Mouse (Mus musculus): ENCODE results near the gene Vps29. TPM values are rescaled to one million over a fixed set of nuclear protein-coding genes. Genes with fewer than 3 reads are reported as not detected.
"Not testable (repeated sequence)": the region's sequence is repeated elsewhere in the genome, so short reads cannot be mapped to it uniquely, and the experiment has no call there.

The Vps29 gene
- polyA plus RNA-seq, 1 experiment from 2014 or later = 237 TPM

DNA sequence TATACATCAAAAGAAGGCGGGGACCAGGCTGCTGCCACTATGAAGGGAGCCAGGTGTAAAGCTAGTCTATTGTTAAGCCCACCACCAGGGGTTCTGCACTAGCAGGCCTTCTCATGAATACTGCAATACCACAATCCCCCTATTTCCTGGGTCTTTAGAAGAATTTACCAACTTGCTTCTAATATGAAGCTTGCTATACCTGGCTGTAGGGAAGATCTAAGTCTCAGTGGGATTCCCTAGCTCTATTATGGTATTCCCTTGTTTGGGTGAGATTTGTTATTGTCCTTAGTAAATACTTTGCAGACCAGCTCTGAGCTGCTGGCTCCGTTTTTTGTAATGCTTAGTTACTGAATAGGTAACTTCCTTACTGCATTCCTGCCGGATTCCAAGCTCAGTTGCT is 35.2 kb upstream of the Vps29 start:
- H3K9ac ChIP-seq; H3K4me2 ChIP-seq (replicated peaks); ATAC-seq (ENCODE audit: low FRiP score, low read depth); H3K27me3 ChIP-seq (replicated peaks); H3K27ac ChIP-seq; H3K4me3 ChIP-seq; H3K9me3 ChIP-seq; H3K4me1 ChIP-seq: not testable (repeated sequence)
- 82% methylated on average over 3 of the region's 3 CpGs for WGBS
- peaks cover 39% of the 10 kb centered on the region for H3K36me3 ChIP-seq

DNA sequence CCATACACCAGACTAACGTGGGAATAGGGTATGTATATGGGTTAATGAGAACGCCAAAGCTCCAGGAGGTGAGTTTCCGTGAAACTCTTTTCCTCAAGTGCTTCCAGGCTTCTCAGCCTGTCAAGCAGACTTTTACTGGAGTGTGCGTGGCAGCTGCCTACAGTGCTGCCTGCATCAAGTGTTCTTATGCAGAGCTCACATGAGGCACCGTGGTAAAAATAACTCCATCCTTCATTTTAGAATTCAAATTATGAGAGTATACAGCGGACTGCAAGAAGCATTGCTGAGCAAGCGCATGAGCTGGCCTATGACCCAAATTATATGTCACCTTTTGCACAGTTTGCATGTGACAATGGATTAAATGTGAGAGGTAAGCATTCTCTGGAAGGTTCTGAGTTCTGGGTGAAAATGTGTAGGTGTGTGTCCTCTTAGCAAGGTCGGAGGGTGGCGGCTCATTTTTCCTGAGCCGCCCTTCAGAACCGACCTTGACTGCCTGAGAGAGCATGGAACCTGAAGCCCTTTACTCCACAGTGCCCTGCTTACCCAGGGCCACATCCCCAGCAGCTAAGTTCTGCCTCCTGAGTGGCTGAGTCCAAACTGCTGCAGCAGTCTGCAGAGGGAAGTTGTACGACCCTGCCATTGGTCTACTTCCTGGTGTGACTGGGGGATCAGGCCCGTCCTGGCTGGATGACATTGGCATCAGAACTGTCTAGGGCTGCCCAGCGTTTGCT is 34.5 kb upstream of the Vps29 start:
- Histone ChIP-seq H3K9me3 (no peaks in the 10 kb centered on the region), H3K36me3 (peaks cover 44% of the 10 kb centered on the region), H3K27me3 (replicated peaks) (no peaks in the 10 kb centered on the region), H3K9ac (no peak overlapping the region), H3K4me3 (no peak overlapping the region), H3K4me2 (replicated peaks) (no peak overlapping the region), H3K27ac (no peak overlapping the region), H3K4me1 (no peaks in the 10 kb centered on the region)
- no peak for ATAC-seq (ENCODE audit: low FRiP score, low read depth)
- 80% methylated on average over 14 of the region's 14 CpGs for WGBS

DNA sequence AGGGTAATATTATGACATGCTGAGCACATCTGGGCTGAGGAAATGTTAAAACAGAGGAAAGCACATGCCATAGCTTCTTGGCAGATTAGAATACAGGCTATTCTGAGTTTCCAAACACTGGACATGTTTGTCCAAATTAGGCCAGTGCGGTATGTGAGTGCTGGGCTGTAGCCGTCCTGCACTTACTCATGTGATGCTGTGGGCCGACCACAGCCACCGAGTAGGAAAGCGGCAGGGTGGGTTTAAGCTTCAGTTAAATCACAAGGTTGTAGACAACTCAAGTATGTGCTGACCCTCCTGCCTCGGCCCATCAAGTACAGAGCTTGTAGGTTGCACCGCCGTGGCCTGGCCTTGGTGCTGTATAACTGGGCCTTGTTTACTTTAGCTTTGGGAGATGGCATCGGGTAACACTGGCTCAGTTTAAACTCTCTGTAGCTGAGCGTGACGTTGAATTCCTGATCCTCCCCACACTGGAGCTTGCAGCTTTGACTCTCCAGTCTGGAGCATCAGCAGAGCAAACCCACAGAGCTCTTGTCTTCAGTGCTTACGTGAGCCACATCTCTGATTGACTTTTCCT is 33.9 kb upstream of the Vps29 start:
- peaks cover 51% of the 10 kb centered on the region for H3K36me3 ChIP-seq
- WGBS = 76% methylated on average over 12 of the region's 12 CpGs

DNA sequence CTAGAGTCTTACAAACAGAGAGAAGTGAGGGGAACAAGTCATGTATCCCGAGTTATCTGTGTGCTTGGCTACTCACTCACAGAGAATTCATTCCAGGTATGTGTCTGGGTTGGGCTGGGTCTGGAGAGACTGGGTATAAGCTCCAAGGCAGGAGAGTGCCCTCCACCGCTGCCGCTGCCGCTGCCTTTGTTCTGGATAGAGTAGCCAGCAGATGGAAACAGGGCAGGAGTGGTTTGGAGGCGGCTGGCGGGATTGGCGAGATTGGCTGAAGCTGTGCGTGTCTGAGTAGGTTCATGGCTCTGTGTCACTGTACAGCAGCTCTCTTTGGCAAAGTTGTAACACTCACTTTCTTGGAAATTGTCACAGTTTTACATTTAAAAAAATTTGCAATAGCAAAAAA is 30.6 kb upstream of the Vps29 start:
- no peak for ATAC-seq (ENCODE audit: low FRiP score, low read depth)
- Histone ChIP-seq H3K27ac (no peak overlapping the region), H3K4me3 (no peak overlapping the region), H3K36me3 (peaks cover 54% of the 10 kb centered on the region), H3K9me3 (no peaks in the 10 kb centered on the region), H3K9ac (no peak overlapping the region), H3K27me3 (replicated peaks) (no peaks in the 10 kb centered on the region), H3K4me2 (replicated peaks) (no peak overlapping the region), H3K4me1 (no peaks in the 10 kb centered on the region)
- 72% methylated on average over 8 of the region's 8 CpGs for WGBS

More for the DNA sequence above, 33.9 kb upstream of the Vps29 start:
- ATAC-seq (ENCODE audit: low FRiP score, low read depth) = no peak
- no peak overlapping the region for H3K27ac ChIP-seq
- no peak overlapping the region for H3K4me3 ChIP-seq
- no peaks in the 10 kb centered on the region for H3K4me1 ChIP-seq
- no peak overlapping the region for H3K9ac ChIP-seq
- no peaks in the 10 kb centered on the region for H3K9me3 ChIP-seq
- H3K4me2 ChIP-seq (replicated peaks) = no peak overlapping the region
- no peaks in the 10 kb centered on the region for H3K27me3 ChIP-seq (replicated peaks)

DNA sequence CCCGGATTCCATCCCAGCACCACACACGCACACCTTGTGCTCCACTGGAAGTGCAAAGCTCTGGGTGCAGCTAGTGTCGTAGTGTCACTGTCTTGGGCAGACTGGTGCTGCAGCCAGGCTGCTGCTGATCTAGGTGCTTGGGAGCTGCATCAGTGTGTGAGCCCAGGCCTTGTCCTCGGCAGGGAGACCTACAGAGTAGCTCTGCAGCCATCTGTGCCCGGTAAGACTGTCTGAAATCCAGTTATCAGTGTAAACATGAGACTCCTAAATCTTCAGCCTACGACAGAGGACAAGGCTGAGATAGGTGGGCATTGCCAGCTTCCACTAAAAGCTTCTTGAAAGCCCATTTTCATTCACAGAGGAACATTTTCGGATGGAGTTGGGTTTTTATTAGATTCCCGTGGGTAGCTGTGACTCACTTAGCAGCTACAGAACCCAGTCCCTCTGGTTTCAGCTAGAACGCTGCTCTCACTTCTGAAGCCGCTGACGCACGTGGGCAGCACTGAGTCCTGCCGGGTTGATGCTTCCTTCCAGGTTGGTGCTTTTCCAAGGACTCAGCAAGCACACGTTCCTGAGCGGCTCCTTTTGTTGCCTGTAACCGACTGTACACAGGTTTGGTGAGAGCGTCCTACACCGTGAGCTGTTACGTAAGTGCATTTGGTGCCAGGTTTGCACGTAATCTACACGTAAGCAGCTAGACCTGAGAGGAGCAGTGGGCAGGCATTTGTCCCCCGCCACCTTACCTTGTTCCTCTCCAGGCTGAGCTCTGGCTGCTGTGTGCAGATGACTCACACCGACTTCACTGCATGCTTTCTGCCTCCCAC is 29.3 kb upstream of the Vps29 start:
- Histone ChIP-seq H3K36me3 (peaks cover 50% of the 10 kb centered on the region), H3K27me3 (replicated peaks) (no peaks in the 10 kb centered on the region), H3K9ac (no peak overlapping the region), H3K9me3 (no peaks in the 10 kb centered on the region), H3K4me3 (no peak overlapping the region), H3K4me1 (no peaks in the 10 kb centered on the region), H3K27ac (no peak overlapping the region), H3K4me2 (replicated peaks) (no peak overlapping the region)
- 90% methylated on average over 23 of the region's 23 CpGs for WGBS
- no peak for ATAC-seq (ENCODE audit: low FRiP score, low read depth)

DNA sequence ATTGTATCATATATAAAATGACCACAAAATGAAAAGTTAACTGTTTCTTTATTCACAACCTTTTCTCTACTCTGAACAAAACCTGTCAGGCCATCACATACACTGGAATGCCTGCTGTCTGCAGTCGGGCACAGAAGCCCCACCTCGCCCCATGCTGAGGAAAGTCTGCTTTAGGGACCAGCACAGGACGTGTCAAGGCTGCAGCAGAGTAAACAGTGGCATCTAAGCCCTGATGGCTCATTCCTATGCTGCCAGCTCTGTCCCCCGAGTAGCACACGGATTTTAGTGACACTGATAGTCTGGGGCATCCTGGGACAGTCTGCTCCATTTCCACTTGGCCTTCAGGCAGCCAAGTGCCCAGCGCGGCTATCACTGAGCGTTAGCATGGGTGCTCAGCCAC is 28.7 kb upstream of the Vps29 start:
- Histone ChIP-seq H3K36me3 (peaks cover 44% of the 10 kb centered on the region), H3K27ac (no peak overlapping the region), H3K27me3 (replicated peaks) (no peaks in the 10 kb centered on the region), H3K4me1 (no peaks in the 10 kb centered on the region), H3K9ac (no peak overlapping the region), H3K9me3 (no peaks in the 10 kb centered on the region), H3K4me2 (replicated peaks) (no peak overlapping the region), H3K4me3 (no peak overlapping the region)
- no peak for ATAC-seq (ENCODE audit: low FRiP score, low read depth)
- 87% methylated on average over 8 of the region's 8 CpGs for WGBS

DNA sequence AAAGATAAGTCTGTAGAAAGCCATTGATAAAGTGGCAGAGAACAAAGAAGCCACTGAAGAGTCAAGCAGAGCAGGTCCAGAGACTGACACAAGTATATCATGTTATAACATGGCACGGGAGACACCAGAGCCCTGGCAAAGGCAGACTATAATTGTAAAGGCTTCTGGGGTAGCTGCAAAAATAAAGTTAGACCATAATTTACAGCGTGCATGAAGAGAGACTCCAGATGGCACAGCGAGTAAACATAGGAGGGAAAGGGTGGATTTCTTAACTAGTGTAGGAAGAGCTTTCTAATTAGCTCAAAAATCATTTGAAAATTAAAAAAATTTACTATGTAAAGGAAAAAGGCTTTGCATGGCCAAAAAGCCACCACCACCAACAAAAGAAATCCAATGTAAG is 26.9 kb upstream of the Vps29 start:
- Histone ChIP-seq H3K9me3 (no peaks in the 10 kb centered on the region), H3K9ac (no peak overlapping the region), H3K27me3 (replicated peaks) (no peaks in the 10 kb centered on the region), H3K4me2 (replicated peaks) (no peak overlapping the region), H3K4me3 (no peak overlapping the region), H3K4me1 (no peaks in the 10 kb centered on the region), H3K36me3 (peaks cover 26% of the 10 kb centered on the region), H3K27ac (no peak overlapping the region)
- ATAC-seq (ENCODE audit: low FRiP score, low read depth) = no peak
- 96% methylated on average over 3 of the region's 3 CpGs for WGBS

DNA sequence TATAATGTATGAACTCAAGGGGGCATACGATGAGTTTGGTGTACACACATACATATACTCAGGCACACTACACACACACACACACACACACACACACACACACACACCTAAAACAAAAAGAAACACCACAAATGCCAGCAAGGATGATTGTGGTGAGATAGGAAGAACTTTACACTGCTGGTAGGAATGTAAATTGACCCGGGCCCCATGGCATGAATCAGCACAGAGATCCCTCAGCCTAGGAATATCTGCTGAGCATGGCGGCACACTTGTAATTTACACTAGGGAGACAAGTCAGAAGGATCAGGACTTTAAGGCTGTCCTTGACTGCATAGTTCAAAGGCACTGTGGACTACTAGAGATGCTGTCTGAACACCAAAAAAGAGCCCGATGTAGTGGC is 23.9 kb upstream of the Vps29 start:
- Histone ChIP-seq H3K9me3 (no peaks in the 10 kb centered on the region), H3K4me2 (replicated peaks) (no peak overlapping the region), H3K4me3 (no peak overlapping the region), H3K4me1 (no peaks in the 10 kb centered on the region), H3K36me3 (peaks cover 14% of the 10 kb centered on the region), H3K27ac (no peak overlapping the region), H3K27me3 (replicated peaks) (no peaks in the 10 kb centered on the region), H3K9ac (no peak overlapping the region)
- no peak for ATAC-seq (ENCODE audit: low FRiP score, low read depth)
- WGBS = 88% methylated on average over 4 of the region's 4 CpGs

DNA sequence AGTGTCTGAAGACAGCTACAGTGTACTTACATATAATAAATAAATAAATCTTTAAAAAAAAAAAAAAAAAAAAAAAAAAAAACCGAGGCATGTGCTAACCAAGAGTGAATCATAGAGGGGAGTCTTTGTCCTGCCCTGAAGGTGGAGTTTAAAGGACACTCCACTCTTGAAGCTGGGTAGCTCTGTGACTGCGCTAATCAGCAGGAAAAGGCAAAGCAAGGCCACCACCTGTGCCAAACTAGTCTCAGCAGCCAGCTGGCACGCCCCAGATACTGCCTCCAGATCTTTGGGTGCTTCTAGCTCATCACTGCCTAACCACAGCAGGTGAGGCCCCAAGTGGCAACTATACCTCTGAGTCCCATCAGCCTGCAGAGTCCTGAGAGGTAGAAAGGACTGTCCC is 19.5 kb upstream of the Vps29 start:
- WGBS = 70% methylated on average over 3 of the region's 3 CpGs
- Histone ChIP-seq H3K4me1 (no peaks in the 10 kb centered on the region), H3K9ac (no peak overlapping the region), H3K4me3 (no peak overlapping the region), H3K36me3 (no peaks in the 10 kb centered on the region), H3K27me3 (replicated peaks) (no peaks in the 10 kb centered on the region), H3K27ac (no peak overlapping the region), H3K9me3 (no peaks in the 10 kb centered on the region), H3K4me2 (replicated peaks) (no peak overlapping the region)
- no peak for ATAC-seq (ENCODE audit: low FRiP score, low read depth)

DNA sequence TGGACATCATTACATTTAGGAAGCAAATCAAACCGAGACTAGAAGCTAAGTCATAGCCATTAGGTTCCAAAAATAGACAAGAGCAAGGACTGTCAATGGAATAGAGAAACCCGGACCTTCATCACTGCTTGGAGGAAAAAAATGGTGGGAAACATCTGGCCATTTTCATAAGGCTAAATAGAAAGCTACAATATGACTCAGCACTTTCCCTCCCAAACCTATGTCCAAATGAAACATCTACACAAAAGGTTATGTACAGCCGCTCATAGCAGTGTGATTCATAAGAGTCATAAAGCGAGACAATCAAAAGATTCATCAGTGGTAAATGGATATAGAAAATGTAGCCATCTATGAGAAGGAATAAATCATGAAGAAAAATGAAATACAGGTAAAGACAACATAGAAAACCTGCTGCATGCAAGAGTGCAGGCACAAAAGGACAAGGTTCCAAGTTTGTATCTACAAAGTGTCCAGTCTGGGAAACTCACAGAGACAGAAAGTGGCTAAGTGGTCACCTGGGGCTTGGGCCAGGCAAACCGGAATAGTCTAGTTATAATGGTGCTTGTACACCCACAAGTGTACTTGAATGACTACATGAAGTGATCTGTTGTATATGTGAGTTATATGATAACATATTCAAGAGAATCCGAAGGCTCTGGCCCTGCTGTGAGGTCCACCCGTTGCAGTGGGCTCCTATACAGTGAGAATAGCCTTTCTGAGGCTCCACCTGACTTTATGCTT is 17.4 kb upstream of the Vps29 start:
- H3K27ac ChIP-seq = no peak overlapping the region
- no peak overlapping the region for H3K4me3 ChIP-seq
- WGBS = 92% methylated on average over 7 of the region's 7 CpGs
- no peaks in the 10 kb centered on the region for H3K9me3 ChIP-seq
- H3K4me2 ChIP-seq (replicated peaks) = no peak overlapping the region
- no peak for ATAC-seq (ENCODE audit: low FRiP score, low read depth)
- H3K4me1 ChIP-seq = no peaks in the 10 kb centered on the region
- H3K9ac ChIP-seq = no peak overlapping the region
- no peaks in the 10 kb centered on the region for H3K27me3 ChIP-seq (replicated peaks)
- no peaks in the 10 kb centered on the region for H3K36me3 ChIP-seq

DNA sequence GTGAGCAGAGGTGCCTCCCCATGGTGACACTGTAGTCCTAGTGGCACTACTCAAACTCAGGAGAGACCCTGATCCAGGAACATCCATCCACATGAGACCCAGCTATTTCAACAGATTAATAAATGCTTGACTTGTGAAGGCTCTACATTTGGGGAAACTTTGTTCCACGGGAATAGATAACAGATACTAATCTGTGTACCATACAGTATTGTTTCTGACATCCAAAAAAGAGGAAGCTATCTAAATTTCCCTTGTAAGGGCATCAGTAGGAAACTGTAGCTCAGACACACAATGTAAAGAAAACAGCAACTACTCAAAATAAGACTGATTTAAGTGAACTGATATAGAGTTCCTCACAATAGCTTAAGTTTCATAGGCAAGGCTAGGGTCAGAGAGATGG is 11.3 kb upstream of the Vps29 start:
- no peaks in the 10 kb centered on the region for H3K4me1 ChIP-seq
- 0 out of 2 replicates have a peak, but pooled peaks cover 2% of the 10 kb centered on the region for H3K9me3 ChIP-seq
- no peak overlapping the region for H3K27ac ChIP-seq
- no peaks in the 10 kb centered on the region for H3K27me3 ChIP-seq (replicated peaks)
- no peak overlapping the region for H3K9ac ChIP-seq
- whole genome bisulfite sequencing = 77% methylated on average over 1 of the region's 1 CpGs
- H3K4me2 ChIP-seq (replicated peaks) = no peak overlapping the region
- no peaks in the 10 kb centered on the region for H3K36me3 ChIP-seq
- no peak for ATAC-seq (ENCODE audit: low FRiP score, low read depth)
- H3K4me3 ChIP-seq = no peak overlapping the region

DNA sequence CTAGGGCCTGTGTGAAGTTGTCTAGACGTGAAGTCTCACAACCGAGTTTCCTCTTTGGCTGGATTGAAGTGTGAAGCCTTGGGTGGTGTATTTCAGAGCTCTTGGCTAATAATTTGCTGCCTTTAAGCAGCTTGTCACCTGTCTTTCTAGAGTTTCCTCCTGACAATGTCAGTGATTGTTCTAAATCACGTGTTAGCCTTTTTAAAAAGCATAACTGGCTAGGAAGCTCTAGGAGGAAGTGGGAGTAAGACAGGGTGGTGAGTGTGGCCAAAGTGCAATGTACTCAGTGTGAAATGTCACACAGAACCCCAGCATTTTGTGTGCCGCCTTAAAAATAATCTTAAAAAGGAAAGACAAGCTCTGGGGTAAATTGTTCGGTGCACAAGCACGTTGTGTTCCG is 10.4 kb upstream of the Vps29 start:
- H3K9ac ChIP-seq = no peak overlapping the region
- H3K27me3 ChIP-seq (replicated peaks) = no peaks in the 10 kb centered on the region
- H3K9me3 ChIP-seq = 0 out of 2 replicates have a peak, but pooled peaks cover 2% of the 10 kb centered on the region
- no peaks in the 10 kb centered on the region for H3K4me1 ChIP-seq
- H3K4me3 ChIP-seq = no peak overlapping the region
- 57% methylated on average over 7 of the region's 7 CpGs for WGBS
- no peak overlapping the region for H3K4me2 ChIP-seq (replicated peaks)
- H3K36me3 ChIP-seq = no peaks in the 10 kb centered on the region
- no peak overlapping the region for H3K27ac ChIP-seq
- no peak for ATAC-seq (ENCODE audit: low FRiP score, low read depth)
